Mouse (Mus musculus) liver, postnatal 0 days (tissue): Measurements from ENCODE around the gene Ppp1r18.

Source experiments
- CTCF ChIP-seq: sonication (generic); IDR thresholded peaks from 2 replicates; pipeline ENCODE4 v1.5.1; 2016; ENCODE audit warnings: antibody characterized with exemption, low read depth
- EP300 ChIP-seq: IDR thresholded peaks from 2 replicates; pipeline ENCODE4 v1.6.1; 2016; ENCODE audit warnings: antibody characterized with exemption, low read depth, mild to moderate bottlenecking

- TF ChIP-seq CTCF (peak; percentile 82), EP300 (peak; percentile 84)
These were observed 51.1 kb downstream of the Ppp1r18 start, which contains the start of the genes Mrps18b and Ppp1r10 for GRCm38 (mm10) chr17:35916297-35917142.
